Mouse (Mus musculus) embryonic facial prominence, embryonic 10.5 days (tissue): Measurements from ENCODE around the gene Ccdc194. TPM values are rescaled to one million over a fixed set of nuclear protein-coding genes. Genes with fewer than 3 reads are reported as not detected.
"Not testable (repeated sequence)": the region's sequence is repeated elsewhere in the genome, so short reads cannot be mapped to it uniquely, and the experiment has no call there.

Experiments
- DNase-seq: peaks from one replicate; pipeline ENCODE4 v3.0.0-alpha.2; 2017; ENCODE audit warnings: low spot score
- H3K27ac ChIP-seq: fragments of 300-500 bp; sonication (generic); replicated peaks from 2 replicates; pipeline ENCODE4 v1.5.1; 2016; ENCODE audit warnings: mild to moderate bottlenecking
- H3K27me3 ChIP-seq: fragments of 300-500 bp; sonication (generic); replicated peaks from 2 replicates; pipeline ENCODE4 v1.6.1; 2016; ENCODE audit warnings: low read depth, mild to moderate bottlenecking; ENCODE audit not compliant: poor library complexity, severe bottlenecking
- H3K36me3 ChIP-seq: fragments of 300-500 bp; sonication (generic); replicated peaks from 2 replicates; pipeline ENCODE4 v1.6.1; 2016; ENCODE audit warnings: mild to moderate bottlenecking, moderate library complexity
- H3K4me1 ChIP-seq: fragments of 300-500 bp; sonication (generic); 2 replicates; pipeline ENCODE4 v1.6.1; 2016
- H3K4me3 ChIP-seq: fragments of 300-500 bp; sonication (generic); 2 replicates; pipeline ENCODE4 v1.5.1; 2016; ENCODE audit warnings: mild to moderate bottlenecking, moderate library complexity
- H3K9me3 ChIP-seq: fragments of 300-500 bp; sonication (generic); 2 replicates; pipeline ENCODE4 v1.6.1; 2016; ENCODE audit warnings: mild to moderate bottlenecking
- WGBS: fragments of 180-500 bp; shearing (Covaris S2); methylation state at CpG from one replicate; pipeline ENCODE4 v1.1.7; 2016; 5-methylcytosine and 5-hydroxymethylcytosine counted together
- polyA plus RNA-seq: library from polyadenylated mRNA; unstranded; fragments of >200 nt; fragmentation: Nextera tagmentation; extraction: Ambion mirVana; gene quantifications from 2 replicates; pipeline ENCODE4 v1.2.1, GENCODE M21; 2016

The Ccdc194 gene
- polyA plus RNA-seq, 1 experiment from 2014 or later = 0.12 TPM

GRCm38 (mm10) chr8:71545053-71545452, 19.5 kb upstream of the Ccdc194 start:
- 0 out of 2 replicates have a peak, but pooled peaks cover under 1% of the 10 kb centered on the region for H3K27me3 ChIP-seq
- H3K4me1 ChIP-seq = peaks cover 13% of the 10 kb centered on the region
- no peak overlapping the region for H3K27ac ChIP-seq
- no peak for DNase-seq
- 93% methylated on average over 11 of the region's 11 CpGs for WGBS
- no peak overlapping the region for H3K4me3 ChIP-seq
- peaks cover 37% of the 10 kb centered on the region for H3K36me3 ChIP-seq
- H3K9me3 ChIP-seq = no peaks in the 10 kb centered on the region

GRCm38 (mm10) chr8:71543755-71544154, 18.2 kb upstream of the Ccdc194 start:
- H3K36me3 ChIP-seq = peaks cover 36% of the 10 kb centered on the region
- no peak for DNase-seq
- peaks cover 13% of the 10 kb centered on the region for H3K4me1 ChIP-seq
- H3K4me3 ChIP-seq = peak overlapping the region; percentile 84
- H3K9me3 ChIP-seq = no peaks in the 10 kb centered on the region
- 88% methylated on average over 9 of the region's 9 CpGs for WGBS
- no peak overlapping the region for H3K27ac ChIP-seq
- H3K27me3 ChIP-seq = peaks cover 8% of the 10 kb centered on the region

- Histone ChIP-seq H3K4me1 (peaks cover 17% of the 10 kb centered on the region), H3K9me3 (no peaks in the 10 kb centered on the region), H3K36me3 (peaks cover 27% of the 10 kb centered on the region), H3K4me3 (peak within 1 kb of the TSS; percentile 84), H3K27me3 (peaks cover 17% of the 10 kb centered on the region), H3K27ac (peak within 1 kb of the TSS; percentile 82)
- under 1% methylated on average over 55 of the region's 55 CpGs for WGBS
- DNase-seq = peak; percentile 96
These were observed 17.3 kb upstream of the Ccdc194 start, which contains the start of gene Mvb12a for GRCm38 (mm10) chr8:71542632-71543343. Gene Mvb12a, plus strand, starts transcription at chr8:71542922.

GRCm38 (mm10) chr8:71537028-71537867, 11.7 kb upstream of the Ccdc194 start, which contains the start of gene Bst2:
Gene Bst2, minus strand, starts transcription at chr8:71537456.
- Histone ChIP-seq H3K27me3 (peaks cover 53% of the 10 kb centered on the region), H3K4me3 (peak within 1 kb of the TSS; percentile 58), H3K9me3 (no peaks in the 10 kb centered on the region), H3K27ac (peak within 1 kb of the TSS; percentile 77), H3K4me1 (peaks cover 22% of the 10 kb centered on the region), H3K36me3 (no peaks in the 10 kb centered on the region)
- peak; percentile 84 for DNase-seq
- 4% methylated on average over 37 of the region's 37 CpGs for WGBS

GRCm38 (mm10) chr8:71535663-71536062, 10.2 kb upstream of the Ccdc194 start:
- no peak overlapping the region for H3K27ac ChIP-seq
- H3K4me1 ChIP-seq = peaks cover 22% of the 10 kb centered on the region
- peaks cover 53% of the 10 kb centered on the region for H3K27me3 ChIP-seq
- H3K4me3 ChIP-seq = no peak overlapping the region
- no peaks in the 10 kb centered on the region for H3K36me3 ChIP-seq
- H3K9me3 ChIP-seq = no peaks in the 10 kb centered on the region
- no peak for DNase-seq
- 57% methylated on average over 5 of the region's 5 CpGs for WGBS

GRCm38 (mm10) chr8:71534263-71534810, 8.8 kb upstream of the Ccdc194 start:
- Histone ChIP-seq H3K4me1 (peaks cover 22% of the 10 kb centered on the region), H3K27me3 (peaks cover 48% of the 10 kb centered on the region), H3K4me3 (no peak overlapping the region), H3K27ac (no peak overlapping the region), H3K9me3 (no peaks in the 10 kb centered on the region), H3K36me3 (no peaks in the 10 kb centered on the region)
- DNase-seq = no peak
- 37% methylated on average over 3 of the region's 3 CpGs for WGBS

GRCm38 (mm10) chr8:71530735-71531467, 5.4 kb upstream of the Ccdc194 start:
- Histone ChIP-seq H3K4me1 (peaks cover 22% of the 10 kb centered on the region), H3K27me3 (peaks cover 47% of the 10 kb centered on the region)
- DNase-seq, H3K9me3 ChIP-seq, H3K36me3 ChIP-seq, H3K4me3 ChIP-seq, H3K27ac ChIP-seq: not testable (repeated sequence)
- WGBS = 72% methylated on average over 8 of the region's 12 CpGs

- no peaks in the 10 kb centered on the region for H3K36me3 ChIP-seq
- DNase-seq = no peak
- peaks cover 54% of the 10 kb centered on the region for H3K27me3 ChIP-seq
- no peak overlapping the region for H3K4me3 ChIP-seq
- H3K27ac ChIP-seq = peak overlapping the region; percentile 71
- H3K4me1 ChIP-seq = peaks cover 28% of the 10 kb centered on the region
- 77% methylated on average over 11 of the region's 11 CpGs for WGBS
- H3K9me3 ChIP-seq = no peaks in the 10 kb centered on the region
These were observed 3.0 kb upstream of the Ccdc194 start for GRCm38 (mm10) chr8:71528362-71529073.

GRCm38 (mm10) chr8:71527162-71527870, 1.8 kb upstream of the Ccdc194 start:
- Histone ChIP-seq H3K36me3 (no peaks in the 10 kb centered on the region), H3K4me1 (peaks cover 28% of the 10 kb centered on the region), H3K27ac (no peak overlapping the region; the same call in 1 of the 2 replicates), H3K27me3 (peaks cover 65% of the 10 kb centered on the region), H3K4me3 (no peak overlapping the region), H3K9me3 (no peaks in the 10 kb centered on the region)
- no peak for DNase-seq
- WGBS = 51% methylated on average over 3 of the region's 3 CpGs

- Histone ChIP-seq H3K4me1 (peaks cover 35% of the 10 kb centered on the region), H3K9me3 (no peaks in the 10 kb centered on the region), H3K36me3 (no peaks in the 10 kb centered on the region), H3K27ac (no peak overlapping the region), H3K4me3 (no peak overlapping the region), H3K27me3 (peaks cover 68% of the 10 kb centered on the region)
- DNase-seq = peak; percentile 46
- WGBS = 8% methylated on average over 6 of the region's 6 CpGs
These were observed 761 bp upstream of the Ccdc194 start for GRCm38 (mm10) chr8:71526272-71526671.

GRCm38 (mm10) chr8:71521634-71522033, 3.9 kb downstream of the Ccdc194 start:
- 4% methylated on average over 17 of the region's 17 CpGs for WGBS
- peak overlapping the region; percentile 8 for H3K4me3 ChIP-seq
- peak; percentile 95 for DNase-seq
- no peak overlapping the region for H3K27ac ChIP-seq
- H3K9me3 ChIP-seq = no peaks in the 10 kb centered on the region
- H3K27me3 ChIP-seq = peaks cover 45% of the 10 kb centered on the region
- peaks cover 48% of the 10 kb centered on the region for H3K4me1 ChIP-seq
- no peaks in the 10 kb centered on the region for H3K36me3 ChIP-seq
